16 mouse cellular contexts compared by ENCODE assay signal in genomic region chr13:101743247-101743646, GRCm38 (mm10). TPM values are rescaled to one million over a fixed set of nuclear protein-coding genes. Genes with fewer than 3 reads are reported as not detected.
DNase-seq lines count a peak whose midpoint lies in the region; ATAC-seq and TF ChIP-seq lines count a peak whose summit lies in the region.
"Had no signal": no experiment of that assay in that cellular context is flagged by ENCODE, and none has a peak within 500 bp of the region (broad histone marks: within the 10 kb centered on the region; RNA-seq: fewer than 3 reads in every experiment).

No protein-coding gene starts in this region.

- no peak for DNase-seq in lung, embryonic 14.5 days
- DNase-seq in lung, postnatal 10 days = no peak
- no peak for DNase-seq in liver, postnatal 0 days
- DNase-seq in stomach, postnatal 0 days (ENCODE audit: low spot score) = no peak
- no peak for DNase-seq in T-cell, adult 2 months (ENCODE audit: low spot score)
- DNase-seq in urinary bladder, postnatal 10 days (ENCODE audit: low spot score) = no peak
- DNase-seq: cerebellum, adult 18-20 months; gastrocnemius, postnatal 36 days; kidney, adult 2 months; thymus, adult 2 months had no signal

- TF ChIP-seq CTCF in lung, embryonic 14.5 days (IDR thresholded peaks at IDR 0.05; ENCODE audit: low read depth) = no peak
- no peak for TF ChIP-seq CTCF in liver, postnatal 0 days (IDR thresholded peaks at IDR 0.05; ENCODE audit: low read depth)
- no peak for TF ChIP-seq CTCF in stomach, postnatal 0 days (IDR thresholded peaks at IDR 0.05; ENCODE audit: low read depth)

- WGBS in lung, embryonic 14.5 days = 67% methylated on average over 8 of the region's 8 CpGs
- WGBS in liver, postnatal 0 days (ENCODE audit: insufficient replicate concordance) = 61% methylated on average over 8 of the region's 8 CpGs
- 55% methylated on average over 8 of the region's 8 CpGs for WGBS in stomach, postnatal 0 days

- no peaks in the 10 kb centered on the region for H3K9me3 ChIP-seq in lung, embryonic 14.5 days (ENCODE audit: low read depth, low read length)
- no peaks in the 10 kb centered on the region for H3K9me3 ChIP-seq in liver, postnatal 0 days (ENCODE audit: low read length)
- no peaks in the 10 kb centered on the region for H3K9me3 ChIP-seq in stomach, postnatal 0 days (ENCODE audit: control insufficient read depth, low read length)
- H3K9me3 ChIP-seq: embryonic facial prominence, embryonic 12.5 days; forebrain, embryonic 10.5 days; hindbrain, embryonic 12.5 days; limb, embryonic 10.5 days; midbrain, embryonic 15.5 days had no signal

- H3K4me3 ChIP-seq in lung, embryonic 14.5 days (ENCODE audit: low read depth, low read length) = no peak overlapping the region
- H3K4me3 ChIP-seq in brown adipose tissue, adult 24 weeks (ENCODE audit: insufficient read depth, low read depth, low read length) = no peak overlapping the region
- H3K4me3 ChIP-seq in liver, postnatal 0 days (ENCODE audit: low read depth, low read length) = no peak overlapping the region
- no peak overlapping the region for H3K4me3 ChIP-seq in stomach, postnatal 0 days (ENCODE audit: low read depth, low read length)
- H3K4me3 ChIP-seq: embryonic facial prominence, embryonic 12.5 days; forebrain, embryonic 10.5 days; hindbrain, embryonic 12.5 days; limb, embryonic 10.5 days; midbrain, embryonic 15.5 days had no signal

- H3K27ac ChIP-seq in lung, embryonic 14.5 days (ENCODE audit: low read depth) = peak overlapping the region; percentile 83
- H3K27ac ChIP-seq in brown adipose tissue, adult 24 weeks (replicated peaks; ENCODE audit: low read depth, low read length) = peak overlapping the region; percentile 2
- peak overlapping the region; percentile 25; the same call in 1 of the 2 replicates for H3K27ac ChIP-seq in liver, postnatal 0 days (ENCODE audit: low read depth)
- peak overlapping the region; percentile 56; the same call in 1 of the 2 replicates for H3K27ac ChIP-seq in stomach, postnatal 0 days (replicated peaks)
- H3K27ac ChIP-seq: embryonic facial prominence, embryonic 12.5 days; forebrain, embryonic 10.5 days; hindbrain, embryonic 12.5 days; limb, embryonic 10.5 days; midbrain, embryonic 15.5 days had no signal

- TF ChIP-seq EP300 in liver, postnatal 0 days (IDR thresholded peaks at IDR 0.05; ENCODE audit: low read depth) = no peak
- no peak for TF ChIP-seq EP300 in stomach, postnatal 0 days (optimal IDR thresholded peaks at IDR 0.05)

- no peak for ATAC-seq in lung, embryonic 14.5 days (ENCODE audit: insufficient read depth)
- ATAC-seq in liver, postnatal 0 days = no peak
- ATAC-seq in stomach, postnatal 0 days (ENCODE audit: low FRiP score, low TSS enrichment) = peak; percentile 55; the same call in 1 of the 2 replicates
- ATAC-seq: midbrain, embryonic 15.5 days had no signal

- no peaks in the 10 kb centered on the region for H3K36me3 ChIP-seq in lung, embryonic 14.5 days (ENCODE audit: insufficient read depth)
- no peaks in the 10 kb centered on the region; the same call in 1 of the 2 replicates for H3K36me3 ChIP-seq in liver, postnatal 0 days (replicated peaks; ENCODE audit: insufficient read depth, low read length)
- peaks cover 4% of the 10 kb centered on the region; the same call in 1 of the 2 replicates for H3K36me3 ChIP-seq in stomach, postnatal 0 days (ENCODE audit: control insufficient read depth, insufficient read depth, low read length)
- H3K36me3 ChIP-seq: embryonic facial prominence, embryonic 12.5 days; forebrain, embryonic 10.5 days; hindbrain, embryonic 12.5 days; limb, embryonic 10.5 days; midbrain, embryonic 15.5 days had no signal

- peaks cover 29% of the 10 kb centered on the region for H3K4me1 ChIP-seq in lung, embryonic 14.5 days (ENCODE audit: insufficient read depth)
- peaks cover 35% of the 10 kb centered on the region for H3K4me1 ChIP-seq in brown adipose tissue, adult 24 weeks (ENCODE audit: control insufficient read depth, insufficient read depth, insufficient read length, low read length)
- H3K4me1 ChIP-seq in liver, postnatal 0 days (ENCODE audit: insufficient read depth) = peaks cover 39% of the 10 kb centered on the region
- H3K4me1 ChIP-seq in stomach, postnatal 0 days (replicated peaks; ENCODE audit: control insufficient read depth, insufficient read depth) = peaks cover 18% of the 10 kb centered on the region; the same call in 1 of the 2 replicates
- H3K4me1 ChIP-seq: hindbrain, embryonic 12.5 days; midbrain, embryonic 15.5 days had no signal

- no peak overlapping the region for H3K4me2 ChIP-seq in lung, embryonic 14.5 days
- no peak overlapping the region for H3K4me2 ChIP-seq in liver, postnatal 0 days (ENCODE audit: low read depth, low read length)
- no peak overlapping the region for H3K4me2 ChIP-seq in stomach, postnatal 0 days (replicated peaks; ENCODE audit: low read depth)
- H3K4me2 ChIP-seq: embryonic facial prominence, embryonic 12.5 days; hindbrain, embryonic 12.5 days; midbrain, embryonic 15.5 days had no signal

- no peaks in the 10 kb centered on the region for H3K27me3 ChIP-seq in lung, embryonic 14.5 days (ENCODE audit: insufficient read depth, low read length)
- H3K27me3 ChIP-seq in liver, postnatal 0 days (ENCODE audit: insufficient read depth, low read length) = no peaks in the 10 kb centered on the region
- no peaks in the 10 kb centered on the region for H3K27me3 ChIP-seq in stomach, postnatal 0 days (ENCODE audit: control insufficient read depth, insufficient read depth, low read length)
- H3K27me3 ChIP-seq: embryonic facial prominence, embryonic 12.5 days; hindbrain, embryonic 12.5 days; midbrain, embryonic 15.5 days had no signal

- no peak overlapping the region for H3K9ac ChIP-seq in lung, embryonic 14.5 days
- H3K9ac ChIP-seq in liver, postnatal 0 days (replicated peaks) = no peak overlapping the region
- no peak overlapping the region for H3K9ac ChIP-seq in stomach, postnatal 0 days (ENCODE audit: low read length)
- H3K9ac ChIP-seq: embryonic facial prominence, embryonic 12.5 days; hindbrain, embryonic 12.5 days; midbrain, embryonic 15.5 days had no signal

RNA-seq across cellular contexts. Expression of gene Pik3r1, which starts 24.8 kb away (rescaled TPM):
- 33.4 and 36.5 TPM in 2 replicates for polyA plus RNA-seq in lung, embryonic 14.5 days (2014; fragmentation: Nextera tagmentation; extraction: Ambion mirVana)
- polyA plus RNA-seq in brown adipose tissue, adult 24 weeks (2012; ENCODE audit: insufficient read depth, insufficient read length, missing spikeins) = 52.1 and 81.4 TPM in 2 replicates
- 18.0 and 18.5 TPM in 2 replicates for polyA plus RNA-seq in liver, postnatal 0 days (2015; fragmentation: Nextera tagmentation; extraction: Ambion mirVana)
- polyA plus RNA-seq in stomach, postnatal 0 days (2015; fragmentation: Nextera tagmentation; extraction: Ambion mirVana) = 36.0 and 44.6 TPM in 2 replicates

Comparison
In these comparisons a context has a peak if more than half of its experiments do, and no peak if none do; other contexts are left out.
1. H3K27ac ChIP-seq: peak in every context shown above with its lines; median percentile 83 in lung, embryonic 14.5 days; 56 in stomach, postnatal 0 days; 25 in liver, postnatal 0 days; 2 in brown adipose tissue, adult 24 weeks.